Mouse (Mus musculus) heart, adult 2 months (tissue): Measurements from ENCODE around the gene Upk3a.

ENCODE experiments used
- CTCF ChIP-seq: fragments of 200-600 bp; IDR thresholded peaks from 2 replicates; pipeline ENCODE4 v1.8.1; 2022; ENCODE audit warnings: antibody characterized with exemption, mild to moderate bottlenecking, moderate library complexity
- EP300 ChIP-seq: fragments of 200-500 bp; IDR thresholded peaks from 2 replicates; pipeline ENCODE4 v1.6.1; 2011; ENCODE audit warnings: low read depth, low read length, control low read depth; ENCODE audit not compliant: insufficient read depth
- POLR2A ChIP-seq: fragments of 200-500 bp; IDR thresholded peaks from 2 replicates; pipeline ENCODE4 v1.6.1; 2011; ENCODE audit warnings: mild to moderate bottlenecking, low read depth, low read length, control low read depth; ENCODE audit not compliant: insufficient read depth

DNA sequence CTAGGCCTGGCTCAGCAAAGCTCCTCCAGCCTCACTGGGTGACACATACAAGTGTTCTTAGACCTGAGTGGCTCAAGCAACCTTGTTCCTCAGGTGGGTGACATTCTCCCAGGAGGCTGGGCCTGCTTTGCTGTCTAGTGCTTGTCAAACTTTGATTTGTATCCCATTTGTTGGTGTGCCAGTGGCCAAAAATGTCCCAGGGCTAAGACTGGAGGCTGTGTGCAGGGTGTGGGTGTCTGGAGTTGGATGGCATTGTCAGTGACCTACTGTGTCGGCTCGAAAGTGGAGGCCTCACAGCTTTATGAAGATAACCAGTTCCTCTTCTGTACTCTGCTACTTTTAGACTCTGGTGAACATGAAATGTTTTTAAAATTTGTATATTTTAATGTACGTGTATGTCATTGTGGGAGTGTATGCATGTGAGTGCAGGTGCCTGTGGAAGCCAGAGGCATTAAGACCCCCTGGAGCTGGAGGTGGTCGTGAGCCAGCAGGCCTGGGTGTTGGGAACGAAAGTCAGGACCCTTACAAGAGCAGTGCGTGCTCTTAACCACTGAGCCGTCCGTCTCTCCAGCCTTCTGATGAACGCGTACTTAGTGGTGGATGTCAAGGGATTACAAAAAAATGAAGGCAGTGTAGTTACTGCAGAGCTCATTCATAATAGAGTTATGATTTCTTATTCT, 24.7 kb downstream of the Upk3a start:
- TF ChIP-seq CTCF: no peak
- TF ChIP-seq EP300: no peak
- no peak for TF ChIP-seq POLR2A
